Mouse (Mus musculus): Measurements from ENCODE around the gene H2-DMa. TPM values are rescaled to one million over a fixed set of nuclear protein-coding genes. Genes with fewer than 3 reads are reported as not detected.

H2-DMa gene
- polyA plus RNA-seq, 1 experiment from 2014 or later, result 9.5 TPM

DNA sequence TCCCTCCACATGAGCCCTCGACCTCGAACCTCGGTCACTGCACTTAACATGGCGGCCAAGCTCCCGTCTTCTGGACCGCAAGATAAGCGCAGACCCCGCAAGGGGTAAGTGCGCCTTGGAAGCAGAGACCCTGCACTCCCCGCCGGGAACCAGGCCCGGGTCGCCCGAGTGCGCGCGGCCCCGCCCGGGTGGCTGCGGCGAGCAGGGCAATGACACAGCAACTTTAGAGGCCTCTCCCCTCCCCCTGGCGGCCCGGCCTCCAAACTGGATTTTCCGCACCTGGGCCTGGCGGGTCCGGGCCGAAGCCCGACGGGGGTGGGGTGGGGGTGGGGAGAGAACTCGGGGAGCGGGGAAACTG, 1.5 kb downstream of the H2-DMa start:
- WGBS, result under 1% methylated on average over 31 of the region's 31 CpGs
- H3K27ac ChIP-seq (ENCODE audit: low read depth, low read length), result peak overlapping the region; percentile 100
- H3K27me3 ChIP-seq (ENCODE audit: control insufficient read depth, insufficient read depth, low read length), result no peaks in the 10 kb centered on the region
- peaks cover 17% of the 10 kb centered on the region for H3K36me3 ChIP-seq (ENCODE audit: control insufficient read depth, insufficient read depth, low read length)
- peak overlapping the region; percentile 99 for H3K4me3 ChIP-seq (ENCODE audit: low read depth, low read length)
- H3K9ac ChIP-seq (ENCODE audit: low read length), result peak overlapping the region; percentile 99
- DNase-seq (ENCODE audit: low spot score, missing footprints), result no peak
- H3K4me2 ChIP-seq, result peak overlapping the region; percentile 97
- H3K4me1 ChIP-seq (ENCODE audit: control insufficient read depth, insufficient read depth, low read length), result peaks cover 24% of the 10 kb centered on the region
- peak; percentile 12 for ATAC-seq (ENCODE audit: low FRiP score)
- no peaks in the 10 kb centered on the region for H3K9me3 ChIP-seq (ENCODE audit: control insufficient read depth, low read length)

DNA sequence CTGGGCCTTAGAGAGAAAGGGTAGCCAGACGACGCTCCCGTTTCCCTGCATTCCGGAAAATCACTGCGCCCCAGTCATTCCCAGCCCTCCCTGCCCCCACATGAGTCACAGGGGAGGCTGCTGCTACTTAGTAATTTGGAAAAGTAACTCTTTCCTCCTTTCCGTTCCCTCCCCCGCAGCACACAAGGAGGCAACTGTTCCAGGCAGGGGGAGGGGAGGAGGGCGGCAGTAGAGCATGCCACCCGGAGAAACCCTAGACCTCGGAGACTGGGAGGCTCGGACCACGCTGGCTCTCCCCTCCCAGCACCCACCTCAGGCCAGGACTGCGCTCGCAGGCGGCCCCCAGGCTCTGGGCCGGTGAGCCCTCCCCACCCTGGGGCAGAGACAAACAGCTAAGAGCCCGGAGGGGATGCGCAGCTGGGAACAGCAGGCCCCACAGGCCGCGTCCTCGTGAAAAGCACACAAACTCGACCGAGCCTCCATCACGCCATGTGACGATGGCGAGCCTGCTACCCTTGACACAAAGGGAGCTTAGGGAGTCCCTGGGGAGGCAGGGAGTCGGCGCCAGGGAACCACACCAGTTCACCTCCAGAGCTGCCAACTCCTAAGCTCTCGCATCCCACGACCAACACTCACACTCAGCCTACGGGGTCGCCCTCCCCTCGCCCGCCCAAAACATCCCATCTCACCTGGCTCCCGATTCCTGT, 2.0 kb downstream of the H2-DMa start:
- under 1% methylated on average over 32 of the region's 35 CpGs for WGBS
- H3K4me2 ChIP-seq, result peak overlapping the region; percentile 97
- peak overlapping the region; percentile 100 for H3K27ac ChIP-seq (ENCODE audit: low read depth, low read length)
- peaks cover 14% of the 10 kb centered on the region for H3K36me3 ChIP-seq (ENCODE audit: control insufficient read depth, insufficient read depth, low read length)
- peaks cover 24% of the 10 kb centered on the region for H3K4me1 ChIP-seq (ENCODE audit: control insufficient read depth, insufficient read depth, low read length)
- no peaks in the 10 kb centered on the region for H3K9me3 ChIP-seq (ENCODE audit: control insufficient read depth, low read length)
- H3K27me3 ChIP-seq (ENCODE audit: control insufficient read depth, insufficient read depth, low read length), result no peaks in the 10 kb centered on the region
- H3K9ac ChIP-seq (ENCODE audit: low read length), result peak overlapping the region; percentile 99
- DNase-seq (ENCODE audit: low spot score, missing footprints) (peak; percentile 98), ATAC-seq (ENCODE audit: low FRiP score) (peak; percentile 17)
- H3K4me3 ChIP-seq (ENCODE audit: low read depth, low read length), result peak overlapping the region; percentile 99

DNA sequence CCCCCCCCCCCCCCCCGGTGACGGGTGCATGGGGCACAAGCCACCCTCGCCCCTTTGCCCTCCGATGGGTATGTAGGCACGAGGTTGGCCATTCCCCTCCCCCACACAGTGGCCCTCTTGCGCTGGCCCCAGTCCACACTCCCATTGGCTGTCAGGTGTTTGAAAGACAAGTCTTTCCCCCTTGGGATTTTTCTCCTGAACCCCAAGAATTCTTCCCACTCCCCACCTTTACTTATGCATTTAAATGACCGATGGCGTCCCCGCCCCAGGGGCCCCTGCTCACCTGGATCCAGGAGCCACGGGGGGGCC, 2.5 kb downstream of the H2-DMa start:
- WGBS, result 3% methylated on average over 8 of the region's 10 CpGs

DNA sequence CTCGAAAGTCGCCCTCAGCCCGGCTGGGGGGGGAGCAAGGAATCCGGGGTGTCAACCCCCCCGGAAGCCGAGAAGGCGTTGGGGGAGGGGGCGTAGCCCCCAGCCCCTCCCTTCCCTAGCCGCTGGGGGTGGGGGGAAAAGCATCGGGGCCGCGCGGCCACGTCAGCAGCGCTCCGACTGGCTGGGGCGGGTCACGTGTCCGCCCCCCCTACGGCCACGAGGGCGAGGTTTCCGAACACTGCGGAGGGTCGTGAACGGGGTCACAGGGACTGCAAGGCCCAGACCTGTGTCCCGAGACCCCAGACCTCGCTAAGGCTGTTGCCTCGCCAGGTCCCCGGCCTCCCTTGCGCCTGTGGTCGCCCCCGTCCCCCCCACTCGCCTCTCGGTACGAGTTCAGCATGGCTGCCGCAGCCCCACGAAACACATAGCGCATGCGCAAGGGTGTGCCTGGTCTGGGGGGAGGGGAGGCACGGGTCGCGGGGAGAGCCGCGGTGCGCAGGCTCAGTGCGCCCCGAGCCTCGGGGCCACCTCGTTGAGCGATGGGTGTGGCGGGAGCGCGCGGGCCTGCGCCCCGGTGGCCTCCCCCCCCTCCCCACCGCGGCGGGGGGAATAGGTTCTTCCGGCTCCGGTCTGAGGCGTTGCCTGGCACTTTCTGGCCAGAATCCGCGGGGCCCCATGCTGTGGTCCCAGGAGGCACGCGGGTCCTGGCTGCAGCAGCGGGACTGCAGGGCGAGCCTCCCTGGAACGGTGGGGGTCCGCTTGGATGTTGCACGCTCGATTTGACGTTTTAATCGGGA, 3.0 kb downstream of the H2-DMa start, which contains the start of gene Brd2:
Gene Brd2, minus strand, starts transcription at position 447 of the 797 bp plus-strand sequence.
- H3K4me2 ChIP-seq, result peak within 1 kb of the TSS; percentile 97
- H3K4me3 ChIP-seq (ENCODE audit: low read depth, low read length), result peak within 1 kb of the TSS; percentile 99
- peak; percentile 62 for ATAC-seq (ENCODE audit: low FRiP score)
- under 1% methylated on average over 61 of the region's 75 CpGs for WGBS
- peak within 1 kb of the TSS; percentile 100 for H3K27ac ChIP-seq (ENCODE audit: low read depth, low read length)
- DNase-seq (ENCODE audit: low spot score, missing footprints), result peak; percentile 99
- peaks cover 14% of the 10 kb centered on the region for H3K4me1 ChIP-seq (ENCODE audit: control insufficient read depth, insufficient read depth, low read length)
- H3K9me3 ChIP-seq (ENCODE audit: control insufficient read depth, low read length), result no peaks in the 10 kb centered on the region
- no peaks in the 10 kb centered on the region for H3K27me3 ChIP-seq (ENCODE audit: control insufficient read depth, insufficient read depth, low read length)
- peak within 1 kb of the TSS; percentile 99 for H3K9ac ChIP-seq (ENCODE audit: low read length)
- peaks cover 7% of the 10 kb centered on the region; the same call in 1 of the 2 replicates for H3K36me3 ChIP-seq (ENCODE audit: control insufficient read depth, insufficient read depth, low read length)

More for the DNA sequence above, 2.5 kb downstream of the H2-DMa start:
- peak overlapping the region; percentile 100 for H3K27ac ChIP-seq (ENCODE audit: low read depth, low read length)
- H3K36me3 ChIP-seq (ENCODE audit: control insufficient read depth, insufficient read depth, low read length), result peaks cover 9% of the 10 kb centered on the region
- no peaks in the 10 kb centered on the region for H3K9me3 ChIP-seq (ENCODE audit: control insufficient read depth, low read length)
- H3K4me2 ChIP-seq, result peak overlapping the region; percentile 97
- ATAC-seq (ENCODE audit: low FRiP score), result no peak; the same call in 1 of the 2 replicates
- peak; percentile 96 for DNase-seq (ENCODE audit: low spot score, missing footprints)
- no peaks in the 10 kb centered on the region for H3K27me3 ChIP-seq (ENCODE audit: control insufficient read depth, insufficient read depth, low read length)
- peaks cover 19% of the 10 kb centered on the region for H3K4me1 ChIP-seq (ENCODE audit: control insufficient read depth, insufficient read depth, low read length)
- H3K9ac ChIP-seq (ENCODE audit: low read length), result peak overlapping the region; percentile 99
- H3K4me3 ChIP-seq (ENCODE audit: low read depth, low read length), result peak overlapping the region; percentile 99

DNA sequence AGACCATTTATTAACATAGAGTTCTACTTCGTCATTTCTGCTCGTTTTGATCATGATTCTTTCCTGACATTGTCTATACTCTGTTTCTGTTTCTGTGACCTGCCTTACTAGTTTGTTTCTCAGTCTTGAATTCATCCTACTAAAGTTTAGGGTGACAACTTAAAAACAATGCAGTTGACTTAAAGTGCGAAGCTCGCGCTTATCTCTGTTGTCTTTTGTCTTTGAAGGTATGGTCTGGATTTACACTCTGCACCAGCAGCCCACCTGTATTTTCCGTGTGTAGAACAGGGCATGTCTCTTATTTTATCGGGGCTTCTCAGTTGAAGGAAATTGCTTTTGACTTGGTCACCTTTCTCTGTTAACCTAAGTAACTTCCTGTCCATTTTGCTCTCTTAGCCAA, 3.8 kb downstream of the H2-DMa start:
- H3K4me1 ChIP-seq (ENCODE audit: control insufficient read depth, insufficient read depth, low read length), result peaks cover 14% of the 10 kb centered on the region
- peak overlapping the region; percentile 100; the same call in 1 of the 2 replicates for H3K27ac ChIP-seq (ENCODE audit: low read depth, low read length)
- peaks cover 7% of the 10 kb centered on the region; the same call in 1 of the 2 replicates for H3K36me3 ChIP-seq (ENCODE audit: control insufficient read depth, insufficient read depth, low read length)
- ATAC-seq (ENCODE audit: low FRiP score), result no peak
- WGBS, result 3% methylated on average over 7 of the region's 7 CpGs
- no peaks in the 10 kb centered on the region for H3K27me3 ChIP-seq (ENCODE audit: control insufficient read depth, insufficient read depth, low read length)
- no peaks in the 10 kb centered on the region for H3K9me3 ChIP-seq (ENCODE audit: control insufficient read depth, low read length)
- peak overlapping the region; percentile 99 for H3K9ac ChIP-seq (ENCODE audit: low read length)
- H3K4me3 ChIP-seq (ENCODE audit: low read depth, low read length), result peak overlapping the region; percentile 99
- peak overlapping the region; percentile 97 for H3K4me2 ChIP-seq
- DNase-seq (ENCODE audit: low spot score, missing footprints), result peak; percentile 90

DNA sequence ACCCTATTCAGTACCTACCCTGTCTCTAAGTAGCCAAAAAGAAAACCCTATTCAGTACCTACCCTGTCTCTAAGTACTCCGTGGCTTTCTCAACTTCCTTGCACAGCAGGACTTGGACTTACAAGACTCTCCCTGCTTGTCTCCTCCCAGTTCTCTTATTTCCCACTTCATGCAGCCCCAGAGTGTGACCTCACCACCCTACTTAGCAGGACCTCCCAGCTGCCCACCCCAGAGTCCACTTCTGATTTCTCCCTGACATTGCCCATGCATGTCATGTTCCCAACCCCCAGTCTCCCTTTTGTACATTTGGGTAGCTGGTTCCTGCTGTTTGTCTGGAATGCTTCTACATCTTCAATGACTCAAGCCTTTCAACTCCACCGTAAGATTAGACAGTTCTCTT, 4.2 kb downstream of the H2-DMa start:
- peak overlapping the region; percentile 100; the same call in 1 of the 2 replicates for H3K27ac ChIP-seq (ENCODE audit: low read depth, low read length)
- no peaks in the 10 kb centered on the region for H3K9me3 ChIP-seq (ENCODE audit: control insufficient read depth, low read length)
- peak overlapping the region; percentile 97 for H3K4me2 ChIP-seq
- H3K4me3 ChIP-seq (ENCODE audit: low read depth, low read length), result peak overlapping the region; percentile 99
- H3K36me3 ChIP-seq (ENCODE audit: control insufficient read depth, insufficient read depth, low read length), result peaks cover 4% of the 10 kb centered on the region; the same call in 1 of the 2 replicates
- H3K9ac ChIP-seq (ENCODE audit: low read length), result peak overlapping the region; percentile 99
- ATAC-seq (ENCODE audit: low FRiP score), result no peak
- WGBS, result 16% methylated on average over 2 of the region's 2 CpGs
- DNase-seq (ENCODE audit: low spot score, missing footprints), result peak; percentile 87
- H3K4me1 ChIP-seq (ENCODE audit: control insufficient read depth, insufficient read depth, low read length), result peaks cover 15% of the 10 kb centered on the region
- no peaks in the 10 kb centered on the region for H3K27me3 ChIP-seq (ENCODE audit: control insufficient read depth, insufficient read depth, low read length)

DNA sequence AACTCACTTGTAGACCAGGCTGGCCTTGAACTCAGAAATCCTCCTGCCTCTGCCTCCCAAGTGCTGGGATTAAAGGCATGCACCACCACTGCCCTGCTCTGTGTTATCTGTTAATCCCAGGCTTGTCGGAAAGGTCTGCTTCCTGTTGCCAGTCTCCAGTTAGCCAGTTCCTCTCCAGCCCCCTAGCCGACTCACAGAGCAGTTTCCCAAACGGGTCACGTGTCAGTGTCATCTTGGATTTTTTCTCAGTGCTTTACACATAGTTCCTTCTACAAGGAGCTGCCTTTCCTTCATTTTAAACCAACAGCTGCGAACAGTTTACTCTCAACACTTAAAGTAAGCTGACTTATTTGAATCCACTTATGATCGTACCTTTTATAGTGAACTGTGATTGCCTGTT, 5.3 kb downstream of the H2-DMa start:
- DNase-seq (ENCODE audit: low spot score, missing footprints), result no peak
- H3K36me3 ChIP-seq (ENCODE audit: control insufficient read depth, insufficient read depth, low read length), result no peaks in the 10 kb centered on the region

DNA sequence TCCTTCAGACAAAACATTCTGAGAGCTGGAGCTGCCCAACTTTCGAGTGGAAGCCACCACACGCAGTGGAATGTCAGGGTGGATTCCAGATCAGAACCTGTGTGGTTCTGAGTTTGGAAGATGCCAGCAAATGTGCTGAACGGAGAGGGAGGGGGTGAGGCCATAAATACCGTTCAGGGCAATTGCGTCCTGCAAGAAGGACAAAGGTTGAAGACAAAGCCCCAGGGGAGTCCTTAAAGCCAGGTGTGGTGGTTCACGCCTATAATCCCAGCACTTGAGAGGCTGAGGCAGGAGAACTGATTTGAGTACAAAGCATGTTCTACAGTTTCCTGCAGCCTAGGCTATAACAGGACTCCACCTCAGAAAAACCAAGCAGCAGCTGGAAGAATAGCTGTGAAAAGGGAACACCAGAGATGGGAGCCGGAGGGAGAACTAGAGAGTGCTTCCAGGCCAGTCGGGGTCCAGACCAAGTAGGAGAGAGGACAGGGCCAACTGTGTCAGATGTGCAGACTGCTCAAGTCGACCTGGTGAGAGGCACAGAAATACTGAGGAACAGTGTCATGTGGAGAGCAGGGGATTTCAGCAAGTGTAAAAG, 7.6 kb downstream of the H2-DMa start:
- H3K4me1 ChIP-seq (ENCODE audit: control insufficient read depth, insufficient read depth, low read length), result peaks cover 18% of the 10 kb centered on the region
- H3K4me3 ChIP-seq (ENCODE audit: low read depth, low read length), result no peak overlapping the region

More for the DNA sequence above, 5.3 kb downstream of the H2-DMa start:
- peaks cover 18% of the 10 kb centered on the region for H3K4me1 ChIP-seq (ENCODE audit: control insufficient read depth, insufficient read depth, low read length)
- H3K9ac ChIP-seq (ENCODE audit: low read length), result no peak overlapping the region
- no peaks in the 10 kb centered on the region for H3K27me3 ChIP-seq (ENCODE audit: control insufficient read depth, insufficient read depth, low read length)
- no peak overlapping the region for H3K4me3 ChIP-seq (ENCODE audit: low read depth, low read length)
- ATAC-seq (ENCODE audit: low FRiP score), result no peak
- 92% methylated on average over 6 of the region's 6 CpGs for WGBS
- H3K27ac ChIP-seq (ENCODE audit: low read depth, low read length), result no peak overlapping the region
- H3K4me2 ChIP-seq, result no peak overlapping the region
- no peaks in the 10 kb centered on the region for H3K9me3 ChIP-seq (ENCODE audit: control insufficient read depth, low read length)

More for the DNA sequence above, 7.6 kb downstream of the H2-DMa start:
- Histone ChIP-seq H3K4me2 (no peak overlapping the region), H3K9me3 (ENCODE audit: control insufficient read depth, low read length) (no peaks in the 10 kb centered on the region), H3K27ac (ENCODE audit: low read depth, low read length) (no peak overlapping the region), H3K9ac (ENCODE audit: low read length) (no peak overlapping the region), H3K36me3 (ENCODE audit: control insufficient read depth, insufficient read depth, low read length) (no peaks in the 10 kb centered on the region), H3K27me3 (ENCODE audit: control insufficient read depth, insufficient read depth, low read length) (no peaks in the 10 kb centered on the region)
- ATAC-seq (ENCODE audit: low FRiP score) (no peak), DNase-seq (ENCODE audit: low spot score, missing footprints) (peak; percentile 37)
- WGBS, result 64% methylated on average over 9 of the region's 9 CpGs

All from midbrain, embryonic 11.5 days (tissue).